Mouse (Mus musculus): ENCODE data around the gene Irf2. TPM values are rescaled to one million over a fixed set of nuclear protein-coding genes. Genes with fewer than 3 reads are reported as not detected.
A peak's percentile ranks its signal among the peaks of the same experiment; 100 is the strongest.

Gene Irf2
- polyA plus RNA-seq, 1 experiment = 9.7 TPM

DNA sequence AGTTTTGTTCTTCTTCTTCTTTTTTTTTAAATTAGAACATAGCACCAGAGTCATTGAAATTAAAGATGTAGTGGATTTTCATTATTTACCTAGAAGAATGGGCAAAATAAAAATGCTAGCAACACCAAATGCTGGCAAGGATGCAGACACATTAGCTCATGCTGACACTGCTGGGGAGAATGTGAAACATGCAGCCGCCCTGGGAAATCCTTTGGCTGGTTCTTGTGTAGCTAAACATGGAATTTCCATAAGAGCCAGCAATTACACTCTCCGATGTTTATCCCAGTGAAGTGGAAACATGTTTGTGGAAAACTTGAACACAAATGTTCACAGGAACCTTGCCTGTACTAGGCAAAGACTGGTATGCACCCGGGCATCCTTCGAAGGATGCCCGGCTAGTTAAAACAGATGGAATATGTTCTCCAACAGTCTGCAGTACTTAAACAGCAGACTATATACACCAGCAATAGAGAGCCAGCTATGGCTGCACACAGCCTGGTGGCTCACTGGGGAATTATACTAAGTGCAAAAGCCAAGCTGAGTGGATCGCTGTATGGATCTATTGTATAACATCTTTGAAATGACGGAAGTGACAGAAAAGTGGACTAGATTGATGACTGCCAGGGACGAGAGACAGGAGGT lies 96.6 kb downstream of the Irf2 start:
- TF ChIP-seq CTCF (IDR thresholded peaks at IDR 0.05; ENCODE audit: borderline replicate concordance, extremely low read depth, insufficient read depth, insufficient read length) (no peak), POLR2A (IDR thresholded peaks at IDR 0.05; ENCODE audit: borderline replicate concordance, extremely low read depth, insufficient read depth, insufficient read length, poor library complexity, severe bottlenecking) (no peak)
- DNase-seq (ENCODE audit: low read depth) = peak; percentile 48

GRCm38 (mm10) chr8:46836949-46837348 lies 97.4 kb downstream of the Irf2 start:
- TF ChIP-seq POLR2A (IDR thresholded peaks at IDR 0.05; ENCODE audit: borderline replicate concordance, extremely low read depth, insufficient read depth, insufficient read length, poor library complexity, severe bottlenecking) = no peak
- DNase-seq (ENCODE audit: low read depth) = no peak

DNA sequence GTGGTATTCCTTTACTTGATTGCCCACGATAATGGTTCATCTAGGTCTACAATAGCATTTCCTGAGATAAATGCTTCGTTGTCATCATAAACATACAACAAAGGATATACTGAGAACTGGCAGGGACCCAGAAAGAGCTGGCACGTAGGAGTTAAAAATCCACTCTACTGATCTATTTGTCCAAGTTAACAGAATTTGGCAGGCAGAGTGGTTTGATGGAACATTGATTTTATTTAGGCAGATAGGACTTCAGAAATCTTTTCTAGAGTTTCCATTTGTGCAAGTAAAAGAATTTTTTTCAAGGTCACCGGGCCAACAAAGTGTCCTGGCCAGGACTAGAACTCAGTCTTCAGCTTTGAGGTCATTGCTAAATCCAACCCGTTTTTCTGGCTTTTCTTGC lies 98.5 kb downstream of the Irf2 start:
- no peak for TF ChIP-seq CTCF (IDR thresholded peaks at IDR 0.05; ENCODE audit: borderline replicate concordance, extremely low read depth, insufficient read depth, insufficient read length)
- TF ChIP-seq POLR2A (IDR thresholded peaks at IDR 0.05; ENCODE audit: borderline replicate concordance, extremely low read depth, insufficient read depth, insufficient read length, poor library complexity, severe bottlenecking) = no peak
- DNase-seq (ENCODE audit: low read depth) = no peak

DNA sequence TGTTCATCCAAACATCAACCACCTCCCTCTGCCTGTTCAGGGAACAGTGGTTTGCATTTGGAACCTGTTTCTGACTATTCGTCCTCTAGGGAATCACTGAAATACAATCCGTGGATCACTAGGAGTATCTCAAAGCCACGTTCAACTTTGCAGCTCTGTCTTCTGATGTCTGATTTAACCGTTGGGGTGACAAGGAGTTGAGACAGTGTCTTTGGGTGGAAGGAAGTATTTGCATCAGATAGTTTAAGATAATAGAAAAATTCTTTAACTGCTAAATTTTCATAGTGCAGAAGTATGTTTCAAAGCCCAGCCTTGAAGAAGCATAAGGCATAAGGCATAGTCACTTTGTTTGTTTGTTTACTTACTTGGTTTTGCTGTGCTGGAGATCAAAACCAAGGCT lies 100.9 kb downstream of the Irf2 start:
- no peak for DNase-seq (ENCODE audit: low read depth)
- TF ChIP-seq CTCF (IDR thresholded peaks at IDR 0.05; ENCODE audit: borderline replicate concordance, extremely low read depth, insufficient read depth, insufficient read length) = no peak
- TF ChIP-seq POLR2A (IDR thresholded peaks at IDR 0.05; ENCODE audit: borderline replicate concordance, extremely low read depth, insufficient read depth, insufficient read length, poor library complexity, severe bottlenecking) = no peak

GRCm38 (mm10) chr8:46840791-46841190 lies 101.3 kb downstream of the Irf2 start:
- peak; percentile 59 for DNase-seq (ENCODE audit: low read depth)
- TF ChIP-seq POLR2A (IDR thresholded peaks at IDR 0.05; ENCODE audit: borderline replicate concordance, extremely low read depth, insufficient read depth, insufficient read length, poor library complexity, severe bottlenecking) (no peak), CTCF (IDR thresholded peaks at IDR 0.05; ENCODE audit: borderline replicate concordance, extremely low read depth, insufficient read depth, insufficient read length) (no peak)

- TF ChIP-seq CTCF (IDR thresholded peaks at IDR 0.05; ENCODE audit: borderline replicate concordance, extremely low read depth, insufficient read depth, insufficient read length) = no peak
These were observed 103.2 kb downstream of the Irf2 start for GRCm38 (mm10) chr8:46842676-46843181.

GRCm38 (mm10) chr8:46843855-46844254 lies 104.3 kb downstream of the Irf2 start:
- TF ChIP-seq POLR2A (IDR thresholded peaks at IDR 0.05; ENCODE audit: borderline replicate concordance, extremely low read depth, insufficient read depth, insufficient read length, poor library complexity, severe bottlenecking) = no peak
- TF ChIP-seq CTCF (IDR thresholded peaks at IDR 0.05; ENCODE audit: borderline replicate concordance, extremely low read depth, insufficient read depth, insufficient read length) = no peak

More at GRCm38 (mm10) chr8:46842676-46843181, 103.2 kb downstream of the Irf2 start:
- DNase-seq (ENCODE audit: low read depth) = no peak

DNA sequence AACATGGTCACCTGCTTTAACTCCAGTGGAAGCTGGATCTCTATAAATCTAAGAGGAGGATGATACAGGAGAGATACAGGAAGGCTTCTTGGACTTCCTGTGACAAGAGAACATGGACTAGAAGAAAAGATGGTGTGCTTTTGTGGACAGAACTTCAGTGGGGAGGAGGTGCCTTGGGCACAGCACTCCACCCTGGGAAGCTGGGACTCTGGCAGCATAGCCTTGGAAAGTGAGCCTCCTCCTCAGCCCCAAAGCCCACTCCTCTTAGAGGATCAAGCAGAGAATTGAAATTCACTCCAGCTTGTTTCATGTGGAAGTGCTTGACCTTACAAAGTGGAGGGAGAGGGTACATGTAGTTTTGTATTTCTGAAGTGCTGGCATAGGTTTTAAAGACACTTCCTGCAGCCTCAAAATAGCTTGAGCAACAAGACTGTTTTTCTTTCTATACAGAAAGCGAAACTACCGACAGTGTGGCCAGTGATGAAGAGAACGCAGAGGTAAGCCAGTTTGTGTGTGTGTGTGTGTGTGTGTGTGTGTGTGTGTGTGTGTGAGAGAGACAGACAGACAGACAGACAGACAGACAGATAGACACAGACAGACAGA lies 104.9 kb downstream of the Irf2 start:
- TF ChIP-seq CTCF (IDR thresholded peaks at IDR 0.05; ENCODE audit: borderline replicate concordance, extremely low read depth, insufficient read depth, insufficient read length) (no peak), POLR2A (IDR thresholded peaks at IDR 0.05; ENCODE audit: borderline replicate concordance, extremely low read depth, insufficient read depth, insufficient read length, poor library complexity, severe bottlenecking) (no peak)
- DNase-seq (ENCODE audit: low read depth) = no peak

More at GRCm38 (mm10) chr8:46843855-46844254, 104.3 kb downstream of the Irf2 start:
- DNase-seq (ENCODE audit: low read depth) = no peak

DNA sequence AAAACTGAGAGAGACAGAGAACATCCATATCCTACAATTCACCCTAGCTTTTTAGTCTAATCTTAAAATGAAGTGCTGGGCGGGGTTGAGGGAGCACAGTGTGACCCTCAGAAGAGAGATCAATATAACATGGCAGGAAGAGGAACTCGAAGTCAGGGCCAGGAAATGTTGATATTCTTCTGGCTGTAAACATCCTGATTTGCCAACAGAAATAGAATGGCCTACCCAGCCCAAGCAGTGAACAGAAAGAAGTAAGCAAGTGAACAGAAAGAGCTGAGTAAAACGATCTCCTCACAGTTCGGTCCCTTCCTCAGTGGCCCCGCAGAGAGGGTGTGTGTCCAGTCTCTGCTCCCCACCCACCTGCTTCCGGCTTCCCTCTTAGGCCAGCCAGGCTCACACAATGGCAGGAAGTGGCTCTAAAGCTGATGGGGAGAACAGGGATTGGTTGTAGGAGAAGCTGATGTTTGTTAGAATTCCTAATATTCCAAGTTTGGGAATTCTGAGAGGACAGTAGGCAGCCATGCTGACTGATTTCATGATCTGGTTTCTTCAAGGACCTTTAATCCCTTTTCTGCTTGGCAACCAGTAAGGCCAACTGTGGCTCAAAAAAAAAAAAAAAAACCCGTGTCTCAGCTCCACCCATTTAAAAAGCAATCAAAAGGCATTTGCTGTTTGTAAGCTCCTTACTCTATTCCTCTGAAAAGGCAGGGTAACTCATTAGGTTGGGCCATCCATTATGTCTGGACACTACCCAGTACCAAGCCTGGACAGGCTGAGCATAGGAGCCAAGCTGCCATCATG lies 105.6 kb downstream of the Irf2 start:
- no peak for TF ChIP-seq CTCF (IDR thresholded peaks at IDR 0.05; ENCODE audit: borderline replicate concordance, extremely low read depth, insufficient read depth, insufficient read length)
- no peak for TF ChIP-seq POLR2A (IDR thresholded peaks at IDR 0.05; ENCODE audit: borderline replicate concordance, extremely low read depth, insufficient read depth, insufficient read length, poor library complexity, severe bottlenecking)
- DNase-seq (ENCODE audit: low read depth) = peak; percentile 20

DNA sequence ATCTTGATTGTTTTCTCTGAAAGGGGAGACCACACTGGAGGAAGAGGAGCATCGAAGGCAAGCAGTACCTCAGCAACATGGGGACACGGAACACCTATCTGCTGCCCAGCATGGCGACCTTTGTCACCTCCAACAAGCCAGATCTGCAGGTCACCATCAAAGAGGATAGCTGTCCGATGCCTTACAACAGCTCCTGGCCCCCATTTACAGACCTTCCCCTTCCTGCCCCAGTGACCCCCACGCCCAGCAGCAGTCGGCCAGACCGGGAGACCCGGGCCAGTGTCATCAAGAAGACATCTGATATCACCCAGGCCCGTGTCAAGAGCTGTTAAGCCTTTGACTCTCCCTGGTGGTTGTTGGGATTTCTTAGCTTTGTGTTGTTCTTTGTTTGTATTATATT lies 106.4 kb downstream of the Irf2 start:
- TF ChIP-seq CTCF (IDR thresholded peaks at IDR 0.05; ENCODE audit: borderline replicate concordance, extremely low read depth, insufficient read depth, insufficient read length) = no peak
- TF ChIP-seq POLR2A (IDR thresholded peaks at IDR 0.05; ENCODE audit: borderline replicate concordance, extremely low read depth, insufficient read depth, insufficient read length, poor library complexity, severe bottlenecking) = no peak
- DNase-seq (ENCODE audit: low read depth) = no peak

DNA sequence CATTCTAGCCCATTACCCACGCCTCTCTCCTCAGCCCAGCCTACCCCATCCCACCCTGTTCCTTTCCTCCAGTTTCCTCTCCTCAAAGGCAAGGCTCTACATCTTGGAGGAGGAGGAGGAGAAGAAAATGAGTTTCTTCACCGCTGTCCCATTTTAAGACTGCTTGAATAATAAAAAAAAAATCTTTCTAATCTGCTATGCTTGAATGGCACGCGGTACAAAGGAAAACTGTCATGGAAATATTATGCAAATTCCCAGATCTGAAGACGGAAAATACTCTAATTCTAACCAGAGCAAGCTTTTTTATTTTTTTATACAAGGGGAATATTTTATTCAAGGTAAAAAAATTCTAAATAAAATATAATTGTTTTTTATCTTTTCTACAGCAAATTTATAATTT lies 107.4 kb downstream of the Irf2 start:
- DNase-seq (ENCODE audit: low read depth) = no peak
- TF ChIP-seq CTCF (IDR thresholded peaks at IDR 0.05; ENCODE audit: borderline replicate concordance, extremely low read depth, insufficient read depth, insufficient read length) = no peak
- no peak for TF ChIP-seq POLR2A (IDR thresholded peaks at IDR 0.05; ENCODE audit: borderline replicate concordance, extremely low read depth, insufficient read depth, insufficient read length, poor library complexity, severe bottlenecking)

Measured in brain, embryonic 14.5 days (tissue).